22 mouse cellular contexts compared by ENCODE assay signal in genomic region chr1:168764368-168764895, GRCm38 (mm10).
DNase-seq lines count a peak whose midpoint lies in the region; ATAC-seq and TF ChIP-seq lines count a peak whose summit lies in the region.
"Had no signal": no experiment of that assay in that cellular context is flagged by ENCODE, and none has a peak within 500 bp of the region (broad histone marks: within the 10 kb centered on the region; RNA-seq: fewer than 3 reads in every experiment).

No protein-coding gene starts in this region.

- no peak overlapping the region for H3K9ac ChIP-seq in embryonic facial prominence, embryonic 11.5 days (replicated peaks; ENCODE audit: low read length)
- no peak overlapping the region for H3K9ac ChIP-seq in embryonic facial prominence, embryonic 14.5 days (ENCODE audit: low read depth, low read length)
- no peak overlapping the region for H3K9ac ChIP-seq in hindbrain, postnatal 0 days (replicated peaks; ENCODE audit: low read length)
- H3K9ac ChIP-seq: forebrain, embryonic 13.5 days; heart, embryonic 12.5 days; heart, embryonic 15.5 days; hindbrain, embryonic 14.5 days had no signal

- 56% methylated on average over 6 of the region's 6 CpGs for WGBS in embryonic facial prominence, embryonic 11.5 days
- WGBS in embryonic facial prominence, embryonic 10.5 days: 71% methylated on average over 6 of the region's 6 CpGs
- WGBS in embryonic facial prominence, embryonic 14.5 days: 31% methylated on average over 6 of the region's 6 CpGs
- 87% methylated on average over 6 of the region's 6 CpGs for WGBS in hindbrain, postnatal 0 days

- no peak for TF ChIP-seq CTCF in hindbrain, postnatal 0 days (IDR thresholded peaks at IDR 0.05; ENCODE audit: low read depth)

- no peak overlapping the region for H3K4me2 ChIP-seq in embryonic facial prominence, embryonic 11.5 days (ENCODE audit: low read depth, low read length)
- peak overlapping the region; percentile 4; the same call in 1 of the 2 replicates for H3K4me2 ChIP-seq in embryonic facial prominence, embryonic 14.5 days (ENCODE audit: low read depth, low read length)
- H3K4me2 ChIP-seq in hindbrain, postnatal 0 days (ENCODE audit: low read depth, low read length): no peak overlapping the region
- H3K4me2 ChIP-seq: forebrain, embryonic 13.5 days; heart, embryonic 12.5 days; heart, embryonic 15.5 days; hindbrain, embryonic 14.5 days had no signal

- ATAC-seq in embryonic facial prominence, embryonic 11.5 days (replicated peaks; ENCODE audit: insufficient number of reproducible peaks, low FRiP score, low TSS enrichment, low read depth): no peak
- peak; percentile 72 for ATAC-seq in embryonic facial prominence, embryonic 14.5 days (ENCODE audit: low read depth)
- no peak for ATAC-seq in hindbrain, postnatal 0 days
- ATAC-seq: forebrain, embryonic 13.5 days; intestine, postnatal 0 days; Patski had no signal

- DNase-seq in embryonic facial prominence, embryonic 11.5 days (ENCODE audit: low spot score): peak; percentile 36
- DNase-seq in embryonic facial prominence, embryonic 10.5 days (ENCODE audit: low spot score): no peak
- DNase-seq in NIH3T3 (ENCODE audit: low read depth): peak; percentile 12
- peak; percentile 84 for DNase-seq in embryonic facial prominence, embryonic 14.5 days (ENCODE audit: low spot score)
- DNase-seq in neural tube, embryonic 10.5 days (ENCODE audit: extremely low spot score, low spot score): no peak
- DNase-seq in hindbrain, postnatal 0 days (ENCODE audit: low spot score): no peak
- DNase-seq: adrenal gland, postnatal 10 days; adrenal gland, postnatal 36 days; cerebellum, adult 18-20 months; cerebellum, adult 9-10 months; cerebellum, postnatal 14 days; gastrocnemius, postnatal 25 days; heart, adult 18-20 months; heart, postnatal 10 days; heart, postnatal 4 days had no signal

- no peaks in the 10 kb centered on the region for H3K4me1 ChIP-seq in embryonic facial prominence, embryonic 11.5 days (ENCODE audit: control insufficient read depth, insufficient read depth, low read length)
- 0 out of 2 replicates have a peak, but pooled peaks cover 3% of the 10 kb centered on the region for H3K4me1 ChIP-seq in embryonic facial prominence, embryonic 10.5 days
- peaks cover 5% of the 10 kb centered on the region; the same call in 1 of the 2 replicates for H3K4me1 ChIP-seq in embryonic facial prominence, embryonic 14.5 days (ENCODE audit: control insufficient read depth, insufficient read depth, low read length)
- H3K4me1 ChIP-seq in hindbrain, postnatal 0 days (ENCODE audit: insufficient read depth, low read length): no peaks in the 10 kb centered on the region
- H3K4me1 ChIP-seq: heart, embryonic 12.5 days; heart, embryonic 15.5 days had no signal

- H3K36me3 ChIP-seq in embryonic facial prominence, embryonic 11.5 days (replicated peaks; ENCODE audit: control insufficient read depth, insufficient read depth, low read depth, low read length): no peaks in the 10 kb centered on the region
- H3K36me3 ChIP-seq in embryonic facial prominence, embryonic 10.5 days (replicated peaks): no peaks in the 10 kb centered on the region
- H3K36me3 ChIP-seq in embryonic facial prominence, embryonic 14.5 days (ENCODE audit: control insufficient read depth, insufficient read depth, low read length): no peaks in the 10 kb centered on the region
- H3K36me3 ChIP-seq in hindbrain, postnatal 0 days (ENCODE audit: insufficient read depth, low read length): no peaks in the 10 kb centered on the region
- H3K36me3 ChIP-seq: forebrain, embryonic 10.5 days; heart, embryonic 12.5 days; heart, embryonic 15.5 days had no signal

- no peak overlapping the region for H3K27ac ChIP-seq in embryonic facial prominence, embryonic 11.5 days (replicated peaks; ENCODE audit: low read depth, low read length)
- H3K27ac ChIP-seq in embryonic facial prominence, embryonic 10.5 days (replicated peaks): no peak overlapping the region
- no peak overlapping the region for H3K27ac ChIP-seq in embryonic facial prominence, embryonic 14.5 days (replicated peaks; ENCODE audit: low read depth, low read length)
- H3K27ac ChIP-seq in hindbrain, postnatal 0 days: no peak overlapping the region
- H3K27ac ChIP-seq: forebrain, embryonic 10.5 days; forebrain, embryonic 13.5 days; heart, embryonic 15.5 days; hindbrain, embryonic 14.5 days had no signal

- no peak overlapping the region for H3K4me3 ChIP-seq in embryonic facial prominence, embryonic 11.5 days (ENCODE audit: low read depth, low read length)
- no peak overlapping the region for H3K4me3 ChIP-seq in embryonic facial prominence, embryonic 10.5 days
- H3K4me3 ChIP-seq in embryonic facial prominence, embryonic 14.5 days (ENCODE audit: low read depth, low read length): no peak overlapping the region
- H3K4me3 ChIP-seq in hindbrain, postnatal 0 days (ENCODE audit: low read length): no peak overlapping the region
- H3K4me3 ChIP-seq: forebrain, embryonic 10.5 days; forebrain, embryonic 13.5 days; heart, embryonic 12.5 days; heart, embryonic 15.5 days had no signal

- no peaks in the 10 kb centered on the region for H3K9me3 ChIP-seq in embryonic facial prominence, embryonic 11.5 days (replicated peaks; ENCODE audit: control insufficient read depth, low read length)
- no peaks in the 10 kb centered on the region for H3K9me3 ChIP-seq in embryonic facial prominence, embryonic 10.5 days
- no peaks in the 10 kb centered on the region for H3K9me3 ChIP-seq in embryonic facial prominence, embryonic 14.5 days (ENCODE audit: control insufficient read depth, low read length)
- no peaks in the 10 kb centered on the region for H3K9me3 ChIP-seq in hindbrain, postnatal 0 days (ENCODE audit: low read length)
- H3K9me3 ChIP-seq: forebrain, embryonic 10.5 days; forebrain, embryonic 13.5 days; heart, embryonic 12.5 days; heart, embryonic 15.5 days had no signal

- H3K27me3 ChIP-seq in embryonic facial prominence, embryonic 11.5 days (ENCODE audit: control insufficient read depth, insufficient read depth, low read length): no peaks in the 10 kb centered on the region
- no peaks in the 10 kb centered on the region for H3K27me3 ChIP-seq in embryonic facial prominence, embryonic 10.5 days (replicated peaks; ENCODE audit: low read depth, poor library complexity, severe bottlenecking)
- no peaks in the 10 kb centered on the region for H3K27me3 ChIP-seq in embryonic facial prominence, embryonic 14.5 days (replicated peaks; ENCODE audit: control insufficient read depth, insufficient read depth, low read length)
- no peaks in the 10 kb centered on the region for H3K27me3 ChIP-seq in hindbrain, postnatal 0 days (ENCODE audit: insufficient read depth, low read length)
- H3K27me3 ChIP-seq: forebrain, embryonic 13.5 days; heart, embryonic 12.5 days; heart, embryonic 15.5 days had no signal

Comparison
In these comparisons a context has a peak if more than half of its experiments do, and no peak if none do; other contexts are left out.
1. DNase-seq: peak in embryonic facial prominence, embryonic 11.5 days (single experiment), NIH3T3 (single experiment) and embryonic facial prominence, embryonic 14.5 days (single experiment); none in embryonic facial prominence, embryonic 10.5 days (single experiment), neural tube, embryonic 10.5 days (single experiment) and hindbrain, postnatal 0 days (single experiment).